Mouse (Mus musculus): ENCODE measurements around the gene Smpdl3a.
A peak's percentile ranks its signal among the peaks of the same experiment; 100 is the strongest.

The Smpdl3a gene

GRCm38 (mm10) chr10:57794018-57794417 lies at the start of gene Smpdl3a:
Gene Smpdl3a (plus strand): TSS chr10:57794335.
- DNase-seq (ENCODE audit: extremely low read depth, low read depth) = no peak

DNA sequence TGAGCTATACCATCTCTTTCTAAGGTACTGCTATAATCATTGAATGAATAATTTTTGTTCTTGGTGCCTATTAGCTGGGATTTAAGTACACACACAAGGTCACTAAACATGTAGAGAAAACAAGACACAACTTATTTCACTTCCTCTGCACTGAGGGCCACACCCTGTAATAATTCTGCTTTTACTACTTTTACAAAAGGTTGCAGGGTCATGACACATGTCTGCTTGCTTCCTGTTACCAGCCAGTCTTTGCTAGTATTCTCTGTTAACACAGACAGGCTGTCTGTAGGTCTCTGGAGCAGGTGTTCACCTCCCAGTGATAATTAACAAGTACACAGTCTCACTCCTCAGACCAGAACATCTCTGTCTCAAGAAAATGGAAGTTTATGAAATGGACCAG lies 48.7 kb upstream of the Smpdl3a start:
- DNase-seq (ENCODE audit: extremely low read depth, low read depth) = no peak

GRCm38 (mm10) chr10:57747127-57747526 lies 47.0 kb upstream of the Smpdl3a start:
- no peak for DNase-seq (ENCODE audit: extremely low read depth, low read depth)

DNA sequence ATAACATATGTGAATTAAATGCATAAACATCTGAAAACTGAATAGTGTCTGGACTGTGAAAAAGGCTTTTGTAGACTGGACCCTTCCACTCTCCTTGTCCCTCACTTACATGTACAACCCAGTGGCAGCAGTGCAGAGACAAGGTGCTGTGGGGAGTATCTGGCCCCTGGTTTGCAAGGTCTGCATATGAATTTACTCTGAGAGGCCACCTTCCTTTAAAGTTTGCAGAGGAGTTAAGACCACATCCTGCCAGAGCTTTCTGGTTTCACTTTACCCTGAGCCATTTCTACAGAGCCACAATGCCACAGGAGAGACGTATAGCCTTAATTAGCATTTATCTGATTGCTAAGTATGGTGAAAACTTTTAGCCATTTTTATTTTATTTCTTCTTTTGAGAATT lies 40.8 kb upstream of the Smpdl3a start:
- DNase-seq (ENCODE audit: extremely low read depth, low read depth) = no peak

- no peak for DNase-seq (ENCODE audit: extremely low read depth, low read depth)
These were observed 38.9 kb upstream of the Smpdl3a start for GRCm38 (mm10) chr10:57755201-57755736.

GRCm38 (mm10) chr10:57758999-57759398 lies 35.1 kb upstream of the Smpdl3a start:
- DNase-seq (ENCODE audit: extremely low read depth, low read depth) = no peak

DNA sequence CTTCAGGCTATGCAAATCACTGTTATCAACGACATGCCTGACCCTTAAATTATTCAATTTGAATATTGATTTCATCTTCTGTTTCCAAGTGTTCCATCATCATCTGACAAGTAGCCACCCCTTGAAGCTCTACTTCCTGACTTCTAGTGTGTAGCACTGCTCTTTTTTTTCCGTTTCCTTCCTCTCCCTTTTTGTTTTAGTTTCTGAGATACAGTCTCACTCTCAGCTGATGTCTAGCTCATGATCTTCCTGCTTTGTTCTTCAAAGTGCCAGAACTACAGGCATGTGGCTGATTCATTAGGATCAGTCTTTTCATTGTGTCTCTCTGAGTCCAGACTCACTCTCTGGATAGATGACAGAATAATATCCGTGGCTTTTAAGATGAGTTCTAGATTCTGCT lies 33.4 kb upstream of the Smpdl3a start:
- no peak for DNase-seq (ENCODE audit: extremely low read depth, low read depth)

DNA sequence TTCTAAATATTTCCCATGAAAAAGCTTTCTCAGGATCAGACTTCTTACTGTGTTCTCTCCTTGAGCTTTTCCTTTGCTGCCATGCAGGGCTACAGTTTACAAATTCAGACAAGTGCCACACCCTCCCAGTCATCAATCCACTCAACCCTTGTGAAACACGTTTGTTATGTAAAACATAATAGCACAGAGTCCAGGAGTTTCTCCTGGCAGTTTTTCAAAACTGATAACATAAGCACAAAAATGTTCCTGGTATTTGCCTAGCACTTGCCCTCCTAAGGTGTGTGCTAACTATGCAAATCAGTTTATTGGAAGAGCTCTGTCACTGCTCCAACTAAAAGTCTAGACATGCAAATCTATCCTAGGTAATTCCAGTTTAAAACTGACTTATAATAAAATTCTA lies 31.1 kb upstream of the Smpdl3a start:
- no peak for DNase-seq (ENCODE audit: extremely low read depth, low read depth)

DNA sequence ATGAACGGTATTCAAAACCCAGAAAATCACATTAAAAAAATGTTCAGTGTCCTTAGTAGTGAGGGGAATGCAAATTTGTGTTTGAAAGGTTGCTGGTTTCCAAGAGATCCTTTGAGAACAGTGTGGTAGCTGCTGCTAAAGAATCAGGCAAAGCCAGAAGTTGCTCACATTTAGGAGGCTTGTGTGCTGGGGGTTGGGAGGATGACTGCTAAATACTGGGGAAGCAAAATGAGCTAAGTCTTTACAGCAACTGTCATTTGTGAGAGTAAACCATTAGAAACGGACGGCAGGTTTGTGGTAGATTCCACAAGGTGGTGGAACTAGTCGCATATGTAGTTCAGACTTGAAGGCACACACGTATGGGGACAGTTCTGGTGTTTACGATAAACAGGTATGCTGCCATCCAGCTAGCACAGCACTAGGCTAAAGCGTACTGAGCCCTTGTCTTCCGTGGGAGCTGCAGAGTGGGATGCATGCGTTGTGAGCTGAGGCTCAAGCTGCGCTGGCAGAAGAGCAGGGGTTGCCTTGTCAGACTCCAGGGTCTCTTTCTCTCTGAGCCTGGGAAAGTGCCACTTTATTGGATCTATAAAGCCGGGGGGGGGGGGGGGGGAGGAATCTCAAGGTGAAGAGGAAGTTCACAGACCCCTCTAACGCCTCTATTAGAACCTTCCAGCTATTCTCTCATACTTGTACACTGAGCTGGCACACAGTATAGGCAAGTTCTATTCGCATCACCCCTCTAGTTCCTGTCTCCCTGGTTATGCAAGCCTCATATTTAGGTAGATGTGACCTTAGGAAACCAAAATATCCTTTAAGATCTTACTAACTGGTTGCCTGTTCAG lies 10.6 kb upstream of the Smpdl3a start:
- DNase-seq (ENCODE audit: extremely low read depth, low read depth) = no peak

GRCm38 (mm10) chr10:57784131-57784875 lies 9.8 kb upstream of the Smpdl3a start:
- no peak for DNase-seq (ENCODE audit: extremely low read depth, low read depth)

DNA sequence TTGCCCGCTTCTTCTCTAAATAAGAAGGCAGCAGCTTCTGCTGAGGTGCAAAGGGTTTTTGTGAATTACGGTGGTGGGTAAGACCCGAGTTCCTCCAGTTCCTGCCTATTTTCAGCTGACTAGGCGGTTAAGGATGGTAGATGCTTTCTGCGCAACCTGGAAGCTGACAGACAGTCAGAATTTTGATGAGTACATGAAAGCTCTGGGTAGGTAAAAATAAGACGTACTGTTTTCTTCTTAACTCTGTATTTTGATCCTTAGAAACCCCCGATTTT lies 9.3 kb upstream of the Smpdl3a start, which contains the start of gene Fabp7:
TSS of gene Fabp7 (plus strand) at position 6 of the 275 bp plus-strand sequence.
- no peak for DNase-seq (ENCODE audit: extremely low read depth, low read depth)

DNA sequence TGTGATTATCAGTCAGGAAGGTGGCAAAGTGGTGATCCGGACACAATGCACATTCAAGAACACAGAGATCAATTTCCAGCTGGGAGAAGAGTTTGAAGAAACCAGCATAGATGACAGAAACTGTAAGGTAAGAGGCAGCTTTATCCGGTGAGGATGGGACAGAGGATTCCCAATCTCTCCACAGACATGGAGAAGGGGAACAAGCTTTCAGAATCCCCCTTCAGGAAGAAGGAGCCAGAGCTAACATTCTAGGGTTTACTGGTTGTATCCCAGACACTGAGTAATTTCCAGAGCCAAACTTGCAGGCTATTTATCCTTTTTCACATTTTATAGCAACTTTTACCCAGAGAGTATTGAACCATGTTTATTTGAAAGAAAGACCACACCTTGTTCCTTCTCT lies 8.6 kb upstream of the Smpdl3a start:
- DNase-seq (ENCODE audit: extremely low read depth, low read depth) = no peak

DNA sequence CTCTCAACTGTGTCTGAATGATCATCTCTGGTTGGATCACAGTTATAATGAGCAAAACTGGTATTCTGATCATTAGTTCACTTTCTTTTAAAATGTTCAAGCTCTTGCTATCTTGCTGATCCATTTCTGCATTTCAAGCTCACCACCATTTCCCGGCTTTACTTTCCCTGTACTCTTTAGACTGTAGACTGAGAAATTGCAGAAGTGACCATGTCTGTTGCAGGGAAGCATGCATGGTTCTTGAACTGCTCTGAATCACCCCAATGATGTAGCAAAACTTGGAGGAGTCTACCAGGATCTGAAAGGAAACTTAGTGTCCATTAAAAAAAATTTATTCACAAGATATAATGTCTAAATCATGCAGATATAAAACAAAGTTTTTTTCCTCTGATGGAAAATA lies 1.2 kb upstream of the Smpdl3a start:
- DNase-seq (ENCODE audit: extremely low read depth, low read depth) = no peak

GRCm38 (mm10) chr10:57794491-57795461 lies 641 bp downstream of the Smpdl3a start:
- DNase-seq (ENCODE audit: extremely low read depth, low read depth) = no peak

DNA sequence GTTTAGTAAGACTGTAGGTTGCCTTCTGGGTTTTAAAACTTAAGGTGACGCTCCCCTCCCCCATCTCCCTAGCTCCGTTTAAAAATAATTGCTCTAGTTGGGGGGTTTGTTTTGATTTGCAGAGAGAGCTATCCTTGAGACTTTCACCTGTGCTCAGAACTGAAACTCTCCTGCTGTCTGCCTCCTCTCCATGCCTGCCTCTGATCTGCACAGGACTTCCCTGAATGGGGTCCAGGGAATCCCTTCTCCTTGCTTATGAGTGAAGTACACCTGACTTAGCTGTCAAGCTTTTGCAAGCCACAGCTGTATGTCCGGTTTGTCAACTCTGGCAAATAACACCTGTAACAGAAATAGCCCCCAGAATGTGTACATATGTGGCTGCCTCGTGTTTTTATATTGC lies 1.4 kb downstream of the Smpdl3a start:
- no peak for DNase-seq (ENCODE audit: extremely low read depth, low read depth)

DNA sequence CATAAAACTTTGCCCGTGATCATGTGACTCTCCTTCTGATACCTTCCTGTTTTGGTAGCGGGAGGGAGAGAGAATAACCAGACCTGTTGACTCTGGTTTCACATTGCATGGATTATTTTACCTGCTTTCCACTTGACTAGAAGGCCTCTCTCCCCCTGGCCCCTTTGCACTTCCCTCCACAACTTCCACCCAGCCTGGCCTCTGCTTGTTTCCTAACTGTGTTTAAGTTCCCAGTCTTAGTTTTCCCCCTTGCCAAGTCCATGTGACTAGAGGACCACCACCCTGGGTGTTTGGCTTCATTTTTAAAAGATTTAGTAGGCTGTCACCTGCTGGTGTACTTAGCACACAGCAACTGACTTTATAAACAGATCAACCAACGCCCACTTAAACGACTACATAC lies 1.9 kb downstream of the Smpdl3a start:
- DNase-seq (ENCODE audit: extremely low read depth, low read depth) = no peak

- DNase-seq (ENCODE audit: extremely low read depth, low read depth) = no peak
These were observed 5.4 kb downstream of the Smpdl3a start for GRCm38 (mm10) chr10:57799486-57799885.

DNA sequence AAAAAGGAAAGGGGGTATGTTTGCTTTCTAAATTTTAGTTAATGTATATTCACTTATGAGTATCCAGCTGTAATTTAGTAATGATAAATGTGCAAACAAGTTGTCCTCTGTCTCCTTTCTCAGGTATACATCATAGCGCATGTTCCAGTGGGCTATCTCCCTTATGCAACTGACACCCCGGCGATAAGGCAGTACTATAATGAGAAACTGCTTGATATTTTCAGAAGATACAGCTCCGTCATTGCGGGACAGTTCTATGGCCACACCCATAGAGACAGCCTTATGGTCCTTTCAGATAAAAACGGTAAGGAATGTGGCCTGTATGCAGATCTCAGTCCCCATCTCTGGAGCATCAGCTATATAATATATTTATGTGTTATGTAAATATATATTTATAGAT lies 13.6 kb downstream of the Smpdl3a start:
- DNase-seq (ENCODE audit: extremely low read depth, low read depth) = peak; percentile 4

DNA sequence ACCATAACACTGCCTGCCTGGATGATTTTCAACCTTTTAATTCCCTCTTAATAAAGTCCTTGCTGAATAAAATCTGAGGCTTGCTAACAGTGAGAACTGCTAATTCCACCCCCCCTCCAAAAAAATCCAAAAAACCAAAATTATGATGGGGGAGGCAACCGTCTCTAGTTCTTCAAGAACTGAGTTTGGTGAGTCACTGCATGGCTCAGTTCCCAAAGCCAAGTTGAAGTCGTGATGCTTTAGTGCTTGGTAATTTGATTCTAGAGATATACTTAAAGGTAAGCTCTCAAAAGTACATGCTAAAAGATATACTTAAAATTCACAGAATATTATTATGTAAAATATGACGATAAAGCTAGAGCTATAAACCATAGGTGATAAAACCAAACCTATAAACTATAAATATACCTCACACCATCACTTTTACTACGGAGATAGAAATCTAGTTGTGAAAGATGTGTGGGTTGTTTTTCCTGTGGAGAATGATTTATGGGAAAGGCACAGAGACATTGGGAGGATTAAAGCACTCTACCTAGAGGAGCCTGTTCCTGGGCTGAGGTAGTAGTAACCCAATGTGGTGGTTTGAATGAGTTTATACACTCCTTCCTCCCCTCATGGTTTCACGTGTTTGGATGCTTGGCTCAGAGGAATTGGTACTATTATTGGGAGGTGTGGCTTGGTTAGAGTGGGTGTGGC lies 18.2 kb downstream of the Smpdl3a start:
- DNase-seq (ENCODE audit: extremely low read depth, low read depth) = no peak

- DNase-seq (ENCODE audit: extremely low read depth, low read depth) = no peak
These were observed 20.2 kb downstream of the Smpdl3a start for GRCm38 (mm10) chr10:57814295-57814694.

DNA sequence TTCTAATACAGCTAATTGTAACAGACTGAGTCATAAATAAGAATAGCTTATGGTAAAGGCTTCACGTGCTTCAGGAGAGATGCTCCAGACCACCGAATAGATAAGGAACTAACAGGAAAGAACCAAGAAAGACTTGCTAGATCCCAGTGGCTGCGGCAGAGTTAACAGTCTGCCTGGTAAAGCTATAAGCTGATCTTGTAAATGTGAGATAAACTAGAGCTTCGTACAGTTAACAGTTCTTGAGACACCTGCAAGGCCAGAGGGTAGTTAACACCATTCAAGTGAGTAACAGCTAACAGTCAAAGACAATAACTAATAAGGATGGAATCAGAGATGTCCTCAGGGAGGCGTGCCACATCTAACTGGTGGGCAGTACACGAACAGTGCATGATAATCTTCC lies 21.7 kb downstream of the Smpdl3a start:
- DNase-seq (ENCODE audit: extremely low read depth, low read depth) = no peak

Data from MEL-GATA-1-ER (cell line).